Mouse (Mus musculus) midbrain, postnatal 0 days (tissue): ENCODE results near the gene Cd86. TPM values are rescaled to one million over a fixed set of nuclear protein-coding genes. Genes with fewer than 3 reads are reported as not detected.

Source experiments
- ATAC-seq: fragments of 200-750 bp; cut with Nextera tagmentation; 2 replicates; pipeline ENCODE4 v1.8.0; 2017; ENCODE audit warnings: moderate number of reproducible peaks, mild to moderate bottlenecking, moderate TSS enrichment, moderate library complexity; ENCODE audit not compliant: low FRiP score
- DNase-seq: peaks from one replicate; pipeline ENCODE4 v3.0.0-alpha.2; 2015; ENCODE audit warnings: low spot score
- H3K27ac ChIP-seq: fragments of 300-500 bp; sonication (generic); 2 replicates; pipeline ENCODE4 v1.5.1; 2014; ENCODE audit warnings: low read depth, mild to moderate bottlenecking, low read length, mixed read lengths
- H3K27me3 ChIP-seq: fragments of 300-500 bp; sonication (generic); 2 replicates; pipeline ENCODE4 v1.6.1; 2014; ENCODE audit warnings: low read length, control low read depth, mixed read lengths; ENCODE audit not compliant: insufficient read depth
- H3K36me3 ChIP-seq: fragments of 300-500 bp; sonication (generic); 2 replicates; pipeline ENCODE4 v1.6.1; 2014; ENCODE audit warnings: low read length, control low read depth, mixed read lengths; ENCODE audit not compliant: insufficient read depth
- H3K4me1 ChIP-seq: fragments of 300-500 bp; sonication (generic); 2 replicates; pipeline ENCODE4 v1.6.1; 2014; ENCODE audit warnings: mild to moderate bottlenecking, control low read depth, antibody characterized with exemption, low read length, mixed read lengths; ENCODE audit not compliant: insufficient read depth
- H3K4me2 ChIP-seq: fragments of 300-500 bp; sonication (generic); 2 replicates; pipeline ENCODE4 v1.6.1; 2014; ENCODE audit warnings: low read depth, mild to moderate bottlenecking, low read length, mixed read lengths; ENCODE audit not compliant: poor library complexity, severe bottlenecking
- H3K4me3 ChIP-seq: fragments of 300-500 bp; sonication (generic); 2 replicates; pipeline ENCODE4 v1.5.1; 2014; ENCODE audit warnings: low read depth, mild to moderate bottlenecking, low read length, moderate library complexity
- H3K9ac ChIP-seq: fragments of 300-500 bp; sonication (generic); replicated peaks from 2 replicates; pipeline ENCODE4 v1.6.1; 2014; ENCODE audit warnings: mild to moderate bottlenecking, low read length, moderate library complexity, mixed read lengths; ENCODE audit not compliant: poor library complexity, severe bottlenecking
- H3K9me3 ChIP-seq: fragments of 300-500 bp; sonication (generic); 2 replicates; pipeline ENCODE4 v1.6.1; 2016; ENCODE audit warnings: low read length, control low read depth
- CTCF ChIP-seq: IDR thresholded peaks from 2 replicates; pipeline ENCODE4 v1.5.1; 2016; ENCODE audit warnings: antibody characterized with exemption, mild to moderate bottlenecking
- WGBS: fragments of 180-500 bp; shearing (Covaris S2); extraction: QIAGEN DNeasy Blood & Tissue Kit; methylation state at CpG from one replicate; pipeline ENCODE4 v1.1.7; 2014; 5-methylcytosine and 5-hydroxymethylcytosine counted together
- polyA plus RNA-seq: library from polyadenylated mRNA; unstranded; fragments of >200 nt; fragmentation: Nextera tagmentation; extraction: Ambion mirVana; gene quantifications from 2 replicates; pipeline ENCODE4 v1.2.1, GENCODE M21; 2015
- total RNA-seq: library from RNA; depleted of rRNA; stranded (reverse); fragments of >200 nt; gene quantifications from 2 replicates; pipeline ENCODE4 v1.2.3, GENCODE M21; 2014

Cd86 gene
- total and polyA plus RNA-seq, 2 experiments from 2014 or later, result 1.7 to 2.3 TPM

DNA sequence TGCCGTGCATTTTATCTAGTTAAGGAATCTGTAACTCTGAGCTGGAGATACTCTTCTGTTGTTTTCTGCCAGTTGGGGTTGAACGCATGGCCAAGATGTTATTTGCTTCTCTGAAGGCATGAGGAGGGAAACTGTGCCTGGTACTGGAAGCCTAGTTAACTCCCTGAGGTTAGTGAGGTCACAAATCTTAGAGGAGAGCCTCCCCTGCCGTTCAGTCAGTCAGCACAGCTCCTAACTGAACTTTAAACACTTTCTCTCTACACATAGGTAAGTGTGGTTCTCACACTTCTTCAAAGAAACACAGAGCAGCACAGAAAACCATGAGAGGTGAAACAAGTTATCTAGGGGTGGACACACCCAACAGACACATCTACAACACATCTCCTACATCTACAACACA lies 4.7 kb upstream of the Cd86 start:
- Histone ChIP-seq H3K9ac (no peak overlapping the region), H3K27me3 (no peaks in the 10 kb centered on the region), H3K4me2 (no peak overlapping the region), H3K36me3 (no peaks in the 10 kb centered on the region), H3K9me3 (no peaks in the 10 kb centered on the region), H3K4me3 (no peak overlapping the region), H3K4me1 (no peaks in the 10 kb centered on the region), H3K27ac (no peak overlapping the region)
- no peak for ATAC-seq
- no peak for DNase-seq
- WGBS, result 94% methylated on average over 3 of the region's 3 CpGs
- TF ChIP-seq CTCF, result no peak

GRCm38 (mm10) chr16:36666448-36667017 lies 652 bp upstream of the Cd86 start:
- H3K36me3 ChIP-seq, result no peaks in the 10 kb centered on the region
- no peak overlapping the region for H3K9ac ChIP-seq
- no peak for ATAC-seq
- TF ChIP-seq CTCF, result no peak
- DNase-seq, result no peak
- H3K27me3 ChIP-seq, result no peaks in the 10 kb centered on the region
- no peak overlapping the region for H3K4me2 ChIP-seq
- no peaks in the 10 kb centered on the region for H3K9me3 ChIP-seq
- H3K27ac ChIP-seq, result no peak overlapping the region
- H3K4me1 ChIP-seq, result no peaks in the 10 kb centered on the region
- H3K4me3 ChIP-seq, result no peak overlapping the region
- 91% methylated on average over 10 of the region's 10 CpGs for WGBS

DNA sequence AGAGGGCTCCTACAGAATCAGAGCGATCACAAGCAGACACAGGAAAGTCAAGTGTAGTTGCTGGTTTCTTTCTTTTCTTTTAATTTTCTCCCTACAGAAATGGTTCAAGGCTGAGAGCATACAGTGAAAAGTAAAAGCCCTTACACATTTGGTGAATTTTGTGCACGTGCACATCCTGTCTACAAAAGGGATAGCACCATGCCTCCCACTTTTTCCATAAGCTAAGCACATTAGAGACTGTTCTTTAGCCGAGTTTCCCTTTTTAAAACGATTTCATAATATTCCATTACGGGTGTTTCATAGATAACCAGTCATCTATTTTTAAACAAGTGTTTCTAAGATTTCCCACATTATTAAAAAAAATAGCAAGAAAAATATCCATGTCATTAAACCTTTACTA lies 2.4 kb downstream of the Cd86 start:
- Histone ChIP-seq H3K4me2 (no peak overlapping the region), H3K9me3 (no peaks in the 10 kb centered on the region), H3K27me3 (no peaks in the 10 kb centered on the region), H3K4me3 (no peak overlapping the region), H3K36me3 (no peaks in the 10 kb centered on the region), H3K4me1 (no peaks in the 10 kb centered on the region), H3K27ac (no peak overlapping the region), H3K9ac (no peak overlapping the region)
- ATAC-seq (no peak), DNase-seq (no peak)
- no peak for TF ChIP-seq CTCF
- WGBS, result 89% methylated on average over 5 of the region's 5 CpGs

GRCm38 (mm10) chr16:36661330-36661729 lies 4.6 kb downstream of the Cd86 start:
- 92% methylated on average over 10 of the region's 10 CpGs for WGBS
- DNase-seq (no peak), ATAC-seq (no peak)
- no peaks in the 10 kb centered on the region for H3K36me3 ChIP-seq
- H3K4me1 ChIP-seq, result no peaks in the 10 kb centered on the region
- no peak for TF ChIP-seq CTCF
- no peak overlapping the region for H3K4me3 ChIP-seq
- H3K9me3 ChIP-seq, result no peaks in the 10 kb centered on the region
- no peaks in the 10 kb centered on the region for H3K27me3 ChIP-seq
- H3K27ac ChIP-seq, result no peak overlapping the region
- no peak overlapping the region for H3K9ac ChIP-seq
- no peak overlapping the region for H3K4me2 ChIP-seq

DNA sequence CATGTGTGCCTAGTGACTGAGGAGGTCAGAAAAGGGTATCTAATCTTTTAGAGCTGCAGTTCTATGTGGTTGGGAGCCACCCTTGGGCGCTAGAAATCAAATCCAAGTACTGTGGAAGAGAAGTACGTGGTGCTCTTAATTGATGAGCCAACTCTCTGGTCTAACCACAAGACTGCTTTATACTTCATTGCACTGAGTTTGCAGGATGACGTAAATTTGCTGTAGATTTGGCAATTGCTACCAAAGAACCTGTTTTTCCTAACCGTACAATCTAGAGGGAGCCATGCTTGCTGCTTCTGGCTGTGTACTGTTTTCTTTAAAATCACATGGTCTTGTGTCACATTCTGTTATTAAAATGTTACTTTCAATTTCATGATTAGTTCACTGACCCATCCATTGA lies 10.0 kb downstream of the Cd86 start:
- Histone ChIP-seq H3K9ac (no peak overlapping the region), H3K36me3 (no peaks in the 10 kb centered on the region), H3K4me1 (no peaks in the 10 kb centered on the region), H3K4me2 (no peak overlapping the region), H3K9me3 (no peaks in the 10 kb centered on the region), H3K27ac (no peak overlapping the region), H3K27me3 (no peaks in the 10 kb centered on the region), H3K4me3 (no peak overlapping the region)
- DNase-seq, result no peak
- WGBS, result 89% methylated on average over 4 of the region's 4 CpGs
- no peak for ATAC-seq
- TF ChIP-seq CTCF, result no peak

DNA sequence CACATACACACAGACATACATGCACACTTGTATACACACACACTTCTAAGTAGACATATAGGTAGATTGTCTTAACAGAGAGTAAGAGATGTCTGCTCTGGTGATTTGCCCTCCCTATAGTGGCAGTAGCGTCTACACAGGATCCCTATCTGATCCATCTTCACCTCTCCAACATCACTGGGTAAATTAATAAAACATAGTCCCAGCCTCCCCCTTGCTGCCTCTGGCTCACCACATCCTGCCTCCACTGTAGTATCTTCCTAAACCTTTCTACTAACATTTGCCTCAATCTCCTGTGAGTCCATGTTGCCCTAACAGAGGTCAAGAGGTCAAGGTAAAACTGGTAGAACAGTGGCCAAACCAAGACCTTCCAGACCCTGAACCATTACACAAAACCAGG lies 10.7 kb downstream of the Cd86 start:
- H3K4me2 ChIP-seq, result no peak overlapping the region
- no peaks in the 10 kb centered on the region for H3K9me3 ChIP-seq
- no peak overlapping the region for H3K27ac ChIP-seq
- no peaks in the 10 kb centered on the region for H3K27me3 ChIP-seq
- H3K36me3 ChIP-seq, result no peaks in the 10 kb centered on the region
- TF ChIP-seq CTCF, result no peak
- H3K4me1 ChIP-seq, result no peaks in the 10 kb centered on the region
- WGBS, result 100% methylated on average over 1 of the region's 1 CpGs
- H3K4me3 ChIP-seq, result no peak overlapping the region
- no peak for ATAC-seq
- H3K9ac ChIP-seq, result no peak overlapping the region
- no peak for DNase-seq
